Mouse (Mus musculus): ENCODE results near the gene Msrb3. TPM values are rescaled to one million over a fixed set of nuclear protein-coding genes. Genes with fewer than 3 reads are reported as not detected.
A peak's percentile ranks its signal among the peaks of the same experiment; 100 is the strongest.

Msrb3 gene
- polyA plus RNA-seq, 1 experiment from 2014 or later = 8.2 TPM

GRCm38 (mm10) chr10:120893938-120894337, 5.0 kb downstream of the Msrb3 start:
- H3K9ac ChIP-seq (ENCODE audit: low read length) = no peak overlapping the region
- ATAC-seq (replicated peaks; ENCODE audit: low FRiP score) = no peak
- no peak for DNase-seq (ENCODE audit: low spot score)
- peaks cover 4% of the 10 kb centered on the region; the same call in 1 of the 2 replicates for H3K9me3 ChIP-seq (ENCODE audit: control insufficient read depth, low read length)
- H3K4me1 ChIP-seq (replicated peaks; ENCODE audit: control insufficient read depth, insufficient read depth, low read length) = no peaks in the 10 kb centered on the region; the same call in 1 of the 2 replicates
- no peak overlapping the region for H3K4me3 ChIP-seq (ENCODE audit: low read depth, low read length)
- H3K27ac ChIP-seq (ENCODE audit: low read depth, low read length) = no peak overlapping the region
- 90% methylated on average over 4 of the region's 4 CpGs for WGBS
- no peaks in the 10 kb centered on the region for H3K36me3 ChIP-seq (ENCODE audit: control insufficient read depth, insufficient read depth, low read length)
- H3K4me2 ChIP-seq (ENCODE audit: low read depth, low read length, severe bottlenecking) = no peak overlapping the region
- peaks cover 3% of the 10 kb centered on the region; the same call in 1 of the 2 replicates for H3K27me3 ChIP-seq (ENCODE audit: control insufficient read depth, insufficient read depth, low read length)

GRCm38 (mm10) chr10:120891131-120891530, 7.8 kb downstream of the Msrb3 start:
- H3K4me3 ChIP-seq (ENCODE audit: low read depth, low read length) = no peak overlapping the region
- H3K4me2 ChIP-seq (ENCODE audit: low read depth, low read length, severe bottlenecking) = no peak overlapping the region
- no peak overlapping the region for H3K27ac ChIP-seq (ENCODE audit: low read depth, low read length)
- no peaks in the 10 kb centered on the region for H3K36me3 ChIP-seq (ENCODE audit: control insufficient read depth, insufficient read depth, low read length)
- H3K9ac ChIP-seq (ENCODE audit: low read length) = no peak overlapping the region
- H3K4me1 ChIP-seq (replicated peaks; ENCODE audit: control insufficient read depth, insufficient read depth, low read length) = no peaks in the 10 kb centered on the region
- 93% methylated on average over 4 of the region's 4 CpGs for WGBS
- no peak for DNase-seq (ENCODE audit: low spot score)
- peaks cover 4% of the 10 kb centered on the region; the same call in 1 of the 2 replicates for H3K9me3 ChIP-seq (ENCODE audit: control insufficient read depth, low read length)
- H3K27me3 ChIP-seq (ENCODE audit: control insufficient read depth, insufficient read depth, low read length) = no peaks in the 10 kb centered on the region
- ATAC-seq (replicated peaks; ENCODE audit: low FRiP score) = no peak

GRCm38 (mm10) chr10:120890592-120890991, 8.3 kb downstream of the Msrb3 start:
- H3K4me3 ChIP-seq (ENCODE audit: low read depth, low read length) = no peak overlapping the region
- ATAC-seq (replicated peaks; ENCODE audit: low FRiP score) = no peak
- H3K27me3 ChIP-seq (ENCODE audit: control insufficient read depth, insufficient read depth, low read length) = no peaks in the 10 kb centered on the region
- H3K9ac ChIP-seq (ENCODE audit: low read length) = no peak overlapping the region
- H3K4me1 ChIP-seq (replicated peaks; ENCODE audit: control insufficient read depth, insufficient read depth, low read length) = no peaks in the 10 kb centered on the region
- peaks cover 4% of the 10 kb centered on the region; the same call in 1 of the 2 replicates for H3K9me3 ChIP-seq (ENCODE audit: control insufficient read depth, low read length)
- 100% methylated on average over 1 of the region's 1 CpGs for WGBS
- no peak overlapping the region for H3K4me2 ChIP-seq (ENCODE audit: low read depth, low read length, severe bottlenecking)
- DNase-seq (ENCODE audit: low spot score) = no peak
- no peaks in the 10 kb centered on the region for H3K36me3 ChIP-seq (ENCODE audit: control insufficient read depth, insufficient read depth, low read length)
- H3K27ac ChIP-seq (ENCODE audit: low read depth, low read length) = no peak overlapping the region

GRCm38 (mm10) chr10:120888531-120888930, 10.4 kb downstream of the Msrb3 start:
- Histone ChIP-seq H3K27ac (ENCODE audit: low read depth, low read length) (no peak overlapping the region), H3K27me3 (ENCODE audit: control insufficient read depth, insufficient read depth, low read length) (no peaks in the 10 kb centered on the region), H3K36me3 (ENCODE audit: control insufficient read depth, insufficient read depth, low read length) (no peaks in the 10 kb centered on the region), H3K4me1 (replicated peaks; ENCODE audit: control insufficient read depth, insufficient read depth, low read length) (no peaks in the 10 kb centered on the region), H3K4me2 (ENCODE audit: low read depth, low read length, severe bottlenecking) (no peak overlapping the region), H3K9me3 (ENCODE audit: control insufficient read depth, low read length) (peaks cover 4% of the 10 kb centered on the region; the same call in 1 of the 2 replicates), H3K9ac (ENCODE audit: low read length) (no peak overlapping the region), H3K4me3 (ENCODE audit: low read depth, low read length) (no peak overlapping the region)
- DNase-seq (ENCODE audit: low spot score) (no peak), ATAC-seq (replicated peaks; ENCODE audit: low FRiP score) (no peak)
- WGBS = 89% methylated on average over 8 of the region's 8 CpGs

GRCm38 (mm10) chr10:120884220-120884619, 14.7 kb downstream of the Msrb3 start:
- no peak overlapping the region for H3K4me3 ChIP-seq (ENCODE audit: low read depth, low read length)
- H3K9me3 ChIP-seq (ENCODE audit: control insufficient read depth, low read length) = no peaks in the 10 kb centered on the region
- no peaks in the 10 kb centered on the region for H3K36me3 ChIP-seq (ENCODE audit: control insufficient read depth, insufficient read depth, low read length)
- no peaks in the 10 kb centered on the region for H3K27me3 ChIP-seq (ENCODE audit: control insufficient read depth, insufficient read depth, low read length)
- H3K27ac ChIP-seq (ENCODE audit: low read depth, low read length) = no peak overlapping the region
- H3K4me1 ChIP-seq (replicated peaks; ENCODE audit: control insufficient read depth, insufficient read depth, low read length) = peaks cover 4% of the 10 kb centered on the region; the same call in 1 of the 2 replicates
- 93% methylated on average over 14 of the region's 14 CpGs for WGBS
- DNase-seq (ENCODE audit: low spot score) (no peak), ATAC-seq (replicated peaks; ENCODE audit: low FRiP score) (0 out of 2 replicates have a peak, but pooled peaks have one; percentile 18)
- no peak overlapping the region for H3K4me2 ChIP-seq (ENCODE audit: low read depth, low read length, severe bottlenecking)
- H3K9ac ChIP-seq (ENCODE audit: low read length) = no peak overlapping the region

GRCm38 (mm10) chr10:120883732-120884131, 15.2 kb downstream of the Msrb3 start:
- Histone ChIP-seq H3K9ac (ENCODE audit: low read length) (no peak overlapping the region), H3K36me3 (ENCODE audit: control insufficient read depth, insufficient read depth, low read length) (no peaks in the 10 kb centered on the region), H3K27ac (ENCODE audit: low read depth, low read length) (no peak overlapping the region), H3K4me2 (ENCODE audit: low read depth, low read length, severe bottlenecking) (no peak overlapping the region), H3K4me3 (ENCODE audit: low read depth, low read length) (no peak overlapping the region), H3K4me1 (replicated peaks; ENCODE audit: control insufficient read depth, insufficient read depth, low read length) (peaks cover 4% of the 10 kb centered on the region; the same call in 1 of the 2 replicates), H3K27me3 (ENCODE audit: control insufficient read depth, insufficient read depth, low read length) (no peaks in the 10 kb centered on the region), H3K9me3 (ENCODE audit: control insufficient read depth, low read length) (no peaks in the 10 kb centered on the region)
- DNase-seq (ENCODE audit: low spot score) = no peak
- no peak for ATAC-seq (replicated peaks; ENCODE audit: low FRiP score)
- WGBS = 65% methylated on average over 4 of the region's 4 CpGs

- Histone ChIP-seq H3K9ac (ENCODE audit: low read length) (peak overlapping the region; percentile 44; the same call in 1 of the 2 replicates), H3K27ac (ENCODE audit: low read depth, low read length) (peak overlapping the region; percentile 37), H3K27me3 (ENCODE audit: control insufficient read depth, insufficient read depth, low read length) (no peaks in the 10 kb centered on the region), H3K9me3 (ENCODE audit: control insufficient read depth, low read length) (no peaks in the 10 kb centered on the region), H3K4me3 (ENCODE audit: low read depth, low read length) (peak overlapping the region; percentile 31), H3K36me3 (ENCODE audit: control insufficient read depth, insufficient read depth, low read length) (no peaks in the 10 kb centered on the region), H3K4me2 (ENCODE audit: low read depth, low read length, severe bottlenecking) (peak overlapping the region; percentile 50), H3K4me1 (replicated peaks; ENCODE audit: control insufficient read depth, insufficient read depth, low read length) (peaks cover 4% of the 10 kb centered on the region; the same call in 1 of the 2 replicates)
- WGBS = 3% methylated on average over 7 of the region's 7 CpGs
- DNase-seq (ENCODE audit: low spot score) (no peak), ATAC-seq (replicated peaks; ENCODE audit: low FRiP score) (peak; percentile 58; the same call in 1 of the 2 replicates)
Measured at GRCm38 (mm10) chr10:120883069-120883415, 15.9 kb downstream of the Msrb3 start.

- H3K9me3 ChIP-seq (ENCODE audit: control insufficient read depth, low read length) = no peaks in the 10 kb centered on the region
- H3K27ac ChIP-seq (ENCODE audit: low read depth, low read length) = peak overlapping the region; percentile 37
- peak; percentile 90 for ATAC-seq (replicated peaks; ENCODE audit: low FRiP score)
- H3K4me1 ChIP-seq (replicated peaks; ENCODE audit: control insufficient read depth, insufficient read depth, low read length) = peaks cover 4% of the 10 kb centered on the region; the same call in 1 of the 2 replicates
- H3K4me2 ChIP-seq (ENCODE audit: low read depth, low read length, severe bottlenecking) = peak overlapping the region; percentile 50
- DNase-seq (ENCODE audit: low spot score) = peak; percentile 74
- H3K9ac ChIP-seq (ENCODE audit: low read length) = peak overlapping the region; percentile 44; the same call in 1 of the 2 replicates
- 14% methylated on average over 17 of the region's 17 CpGs for WGBS
- peak overlapping the region; percentile 31 for H3K4me3 ChIP-seq (ENCODE audit: low read depth, low read length)
- H3K27me3 ChIP-seq (ENCODE audit: control insufficient read depth, insufficient read depth, low read length) = no peaks in the 10 kb centered on the region
- no peaks in the 10 kb centered on the region for H3K36me3 ChIP-seq (ENCODE audit: control insufficient read depth, insufficient read depth, low read length)
Measured at GRCm38 (mm10) chr10:120882347-120883068, 16.4 kb downstream of the Msrb3 start.
